Mouse (Mus musculus) myocyte (in vitro differentiated cells): ENCODE results near the gene Zfp655.

Source experiments
- MAX ChIP-seq: IDR thresholded peaks from one replicate; pipeline ENCODE4 v1.6.1; 2011; ENCODE audit warnings: low read depth, mild to moderate bottlenecking, control low read depth
- POLR2AphosphoS2 ChIP-seq: IDR thresholded peaks from one replicate; pipeline ENCODE4 v1.6.1; 2011; ENCODE audit warnings: low read depth, control low read depth; ENCODE audit not compliant: insufficient read length
- REST ChIP-seq: IDR thresholded peaks from one replicate; pipeline ENCODE4 v1.6.1; 2011; ENCODE audit warnings: mild to moderate bottlenecking, control low read depth, moderate library complexity; ENCODE audit not compliant: insufficient read depth, insufficient read length

DNA sequence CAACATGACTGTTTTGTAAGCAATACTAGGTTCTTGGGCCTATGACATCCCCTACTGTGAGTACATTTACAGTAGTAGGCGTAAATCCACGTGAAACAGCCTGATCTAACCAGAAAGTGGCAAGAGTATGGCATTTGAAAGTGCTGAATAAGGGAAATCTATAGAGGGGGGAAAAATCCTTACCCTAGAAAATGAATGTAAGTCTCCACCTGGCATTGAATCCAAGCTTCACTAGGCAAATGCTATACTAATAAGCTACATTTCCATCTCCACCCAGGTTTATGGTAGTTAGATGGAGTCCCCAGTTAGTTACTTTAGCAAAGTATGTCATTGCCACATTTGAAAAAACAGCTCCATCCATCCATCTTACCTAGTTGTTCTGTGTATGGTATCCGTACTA, 18.0 kb downstream of the Zfp655 start:
- TF ChIP-seq MAX (no peak), POLR2AphosphoS2 (no peak), REST (no peak)
